Mouse (Mus musculus): ENCODE data around the gene Nmnat2.

The Nmnat2 gene

DNA sequence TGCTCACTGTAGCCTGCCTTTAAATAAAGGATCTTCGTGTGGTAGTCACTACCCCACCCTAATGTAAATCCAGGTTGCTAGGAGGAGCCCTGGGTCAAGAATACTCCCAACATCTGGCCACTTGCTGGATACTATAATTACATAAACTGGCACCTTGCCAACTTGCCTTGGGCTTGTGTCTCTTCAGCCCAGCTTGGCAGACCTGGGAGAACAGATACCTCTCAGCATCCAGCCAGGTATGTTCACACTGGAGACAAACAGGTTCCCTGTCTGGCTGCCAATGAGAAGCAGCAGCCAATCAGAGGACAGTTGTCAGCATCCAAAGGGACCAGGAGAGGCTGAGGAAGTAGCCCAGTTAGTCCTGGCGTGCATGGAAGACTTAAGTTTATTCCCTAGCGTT, 64.8 kb downstream of the Nmnat2 start:
- no peak for DNase-seq (ENCODE audit: low read depth, low spot score)

GRCm38 (mm10) chr1:153021034-153021638, 66.3 kb downstream of the Nmnat2 start:
- DNase-seq (ENCODE audit: low read depth, low spot score) = no peak

DNA sequence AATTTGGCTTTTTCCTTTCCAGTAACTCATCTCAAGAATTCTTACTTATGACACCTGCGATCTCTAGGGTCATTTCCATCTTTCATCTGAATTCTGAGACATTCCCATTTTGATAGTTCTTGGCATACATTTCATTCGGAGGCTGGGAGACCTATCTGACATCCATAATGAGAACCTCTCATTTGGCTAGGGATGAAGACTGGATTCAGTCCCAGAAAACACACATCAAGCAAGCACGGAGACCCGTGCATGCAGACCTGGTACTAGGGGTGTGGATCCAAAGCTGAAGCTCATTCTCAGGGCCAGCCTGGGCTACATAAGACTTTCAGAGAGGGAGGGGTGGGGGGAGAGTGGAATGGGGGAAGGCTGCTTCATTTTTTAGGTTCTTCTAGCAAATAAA, 68.2 kb downstream of the Nmnat2 start:
- no peak for DNase-seq (ENCODE audit: low read depth, low spot score)

DNA sequence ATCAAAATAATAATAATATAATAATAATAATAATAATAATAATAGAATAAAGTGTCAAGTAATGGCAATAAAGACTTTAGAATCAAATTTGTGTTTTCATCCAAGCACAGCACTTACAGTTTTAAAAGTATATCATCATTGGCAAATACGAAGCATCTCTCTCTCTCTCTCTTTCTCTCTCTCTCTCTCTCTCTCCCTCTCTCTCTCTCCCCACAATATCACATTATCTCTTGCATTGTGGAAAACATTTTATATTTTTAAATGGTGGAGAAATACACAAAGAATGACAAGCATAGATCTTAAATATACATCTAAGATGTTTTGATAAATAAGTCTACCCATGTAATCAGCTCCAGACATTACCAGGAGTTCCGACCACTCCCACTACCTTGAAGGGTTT, 69.1 kb downstream of the Nmnat2 start:
- DNase-seq (ENCODE audit: low read depth, low spot score) = no peak

GRCm38 (mm10) chr1:153024453-153024852, 69.7 kb downstream of the Nmnat2 start:
- no peak for DNase-seq (ENCODE audit: low read depth, low spot score)

DNA sequence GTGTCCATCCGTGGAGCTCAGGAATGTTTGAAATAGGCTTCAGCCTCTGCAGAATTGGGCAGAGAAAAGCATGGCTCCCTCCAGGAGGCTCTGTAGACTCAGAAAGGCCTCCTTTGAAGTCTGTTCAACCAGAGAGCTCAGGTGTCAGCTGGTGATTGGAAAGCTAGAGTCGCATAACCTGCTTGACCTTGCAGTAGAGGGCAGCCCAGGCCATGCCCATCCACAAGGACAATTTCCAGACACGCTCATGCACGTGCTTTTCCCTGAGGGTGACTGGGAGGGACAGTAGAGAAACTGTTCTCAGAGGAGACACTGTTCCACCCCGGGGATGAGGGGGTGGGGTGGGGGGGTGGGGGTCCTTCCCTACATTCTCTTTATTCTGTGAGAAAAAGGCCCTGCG, 76.6 kb downstream of the Nmnat2 start:
- no peak for DNase-seq (ENCODE audit: low read depth, low spot score)

DNA sequence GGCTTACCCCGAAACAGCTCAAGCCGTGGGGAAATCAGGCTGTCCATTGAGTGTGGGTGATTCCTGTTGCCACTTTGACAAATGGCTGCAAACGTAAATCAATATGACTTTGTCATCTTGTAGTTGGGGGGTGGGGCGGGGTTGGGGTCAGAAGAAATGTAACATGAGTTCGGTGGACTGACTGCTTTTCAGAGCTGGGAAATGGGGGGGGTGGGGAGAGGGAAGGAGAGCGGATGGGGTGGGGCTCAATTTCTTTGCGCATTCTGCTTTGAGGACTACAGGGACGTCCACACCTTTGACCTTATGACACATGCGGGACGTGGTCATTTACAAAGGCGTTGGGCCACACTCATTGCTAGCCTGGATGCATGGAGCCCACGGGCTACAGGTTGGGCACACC, 77.2 kb downstream of the Nmnat2 start:
- no peak for DNase-seq (ENCODE audit: low read depth, low spot score)

DNA sequence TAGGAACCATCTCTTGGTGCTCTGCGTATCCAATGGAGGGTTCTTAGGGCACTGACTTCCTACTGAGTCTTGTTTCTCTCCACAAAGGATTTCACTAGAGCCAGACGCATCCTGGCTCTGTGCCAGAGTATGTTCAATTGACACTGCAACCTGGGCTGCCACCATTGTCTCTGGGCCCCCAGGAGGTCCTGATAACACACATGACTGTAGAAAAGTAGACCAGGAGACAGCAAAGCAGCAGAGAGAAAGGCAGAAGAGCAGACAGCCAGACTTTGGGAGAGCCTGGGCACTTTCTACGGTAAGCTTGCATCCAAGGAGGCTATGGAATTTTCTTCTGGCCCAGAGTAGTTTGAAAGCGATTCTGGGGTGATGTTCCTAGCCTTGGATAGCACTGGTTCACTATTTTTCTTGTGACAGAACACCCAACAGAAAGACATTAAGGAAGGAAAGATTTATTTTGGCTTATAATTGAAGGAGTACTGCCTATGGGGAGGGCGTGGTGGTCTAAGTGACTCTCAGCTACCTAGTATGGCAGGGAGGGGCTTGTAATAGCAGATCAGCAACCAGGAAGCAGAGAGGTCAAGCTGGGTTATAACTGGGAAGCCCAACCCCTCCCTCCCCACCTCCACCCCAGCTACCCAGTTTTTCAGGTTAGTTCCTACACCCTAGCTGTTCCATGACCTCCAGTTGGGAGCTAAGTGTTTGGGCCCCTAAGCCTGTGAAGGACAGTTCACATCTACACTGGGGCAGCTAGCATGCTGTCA, 78.5 kb downstream of the Nmnat2 start:
- DNase-seq (ENCODE audit: low read depth, low spot score) = no peak

DNA sequence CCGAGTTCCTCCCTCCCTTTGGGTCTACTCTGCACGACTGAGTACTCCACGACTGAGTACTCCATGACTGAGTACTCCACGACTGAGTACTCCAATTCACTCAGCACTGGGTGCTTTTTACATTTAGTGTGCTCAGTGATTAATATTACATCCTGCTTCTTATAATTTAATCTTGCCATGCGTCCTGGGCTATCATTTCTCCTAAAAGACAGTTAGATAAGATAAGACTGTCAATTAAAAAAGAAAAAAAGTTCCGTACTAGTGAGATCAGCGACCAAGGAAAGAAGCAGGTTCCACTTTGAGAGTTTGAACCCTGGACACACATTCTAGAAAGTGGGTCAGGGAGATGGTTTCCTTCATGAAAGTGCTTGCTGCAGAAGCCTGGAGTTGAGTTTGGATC, 79.3 kb downstream of the Nmnat2 start:
- no peak for DNase-seq (ENCODE audit: low read depth, low spot score)

GRCm38 (mm10) chr1:153035328-153035944, 80.6 kb downstream of the Nmnat2 start:
- DNase-seq (ENCODE audit: low read depth, low spot score) = peak; percentile 79

GRCm38 (mm10) chr1:153037353-153038345, 82.9 kb downstream of the Nmnat2 start:
- no peak for DNase-seq (ENCODE audit: low read depth, low spot score)

DNA sequence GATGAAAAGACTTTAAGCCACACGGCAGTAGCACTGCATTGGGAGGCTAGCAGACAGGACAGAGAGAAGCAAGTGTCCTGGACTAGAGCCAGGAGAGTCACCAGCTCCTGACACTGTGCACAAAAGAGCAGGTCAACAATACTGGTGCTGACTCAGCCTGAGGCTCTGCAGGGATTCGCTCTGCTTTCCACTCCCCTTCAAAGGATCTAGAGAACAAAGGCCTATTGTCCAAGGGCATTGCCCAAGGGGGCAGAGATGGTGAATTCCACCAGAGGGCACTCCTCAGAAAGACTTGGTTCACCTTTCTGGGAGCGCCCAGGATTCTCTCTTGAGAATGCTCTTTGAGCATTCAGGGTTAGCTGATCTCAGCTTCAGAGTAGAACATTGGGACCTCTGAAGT, 85.3 kb downstream of the Nmnat2 start:
- DNase-seq (ENCODE audit: low read depth, low spot score) = peak; percentile 73

- DNase-seq (ENCODE audit: low read depth, low spot score) = no peak
Observed at GRCm38 (mm10) chr1:153041046-153041445, 86.3 kb downstream of the Nmnat2 start.

DNA sequence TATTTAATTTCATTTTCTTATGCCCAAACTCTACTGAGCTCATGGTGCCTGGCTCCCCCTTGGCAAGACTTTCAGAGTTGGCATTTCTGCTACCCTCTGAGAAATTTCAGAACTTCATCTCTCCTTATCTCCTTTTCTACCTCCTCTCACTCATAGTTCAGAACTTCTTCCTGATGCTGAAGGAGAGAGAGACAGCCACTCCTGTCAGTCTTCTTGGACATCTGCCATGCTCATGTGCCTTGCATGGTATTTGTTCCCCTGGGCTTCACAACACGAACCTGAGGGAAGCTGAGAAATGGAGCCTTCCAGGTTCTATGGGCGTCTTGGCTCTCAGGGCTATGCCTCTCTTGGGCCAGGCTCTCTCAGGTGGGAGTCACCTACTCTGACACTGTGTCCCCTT, 87.5 kb downstream of the Nmnat2 start:
- DNase-seq (ENCODE audit: low read depth, low spot score) = no peak

DNA sequence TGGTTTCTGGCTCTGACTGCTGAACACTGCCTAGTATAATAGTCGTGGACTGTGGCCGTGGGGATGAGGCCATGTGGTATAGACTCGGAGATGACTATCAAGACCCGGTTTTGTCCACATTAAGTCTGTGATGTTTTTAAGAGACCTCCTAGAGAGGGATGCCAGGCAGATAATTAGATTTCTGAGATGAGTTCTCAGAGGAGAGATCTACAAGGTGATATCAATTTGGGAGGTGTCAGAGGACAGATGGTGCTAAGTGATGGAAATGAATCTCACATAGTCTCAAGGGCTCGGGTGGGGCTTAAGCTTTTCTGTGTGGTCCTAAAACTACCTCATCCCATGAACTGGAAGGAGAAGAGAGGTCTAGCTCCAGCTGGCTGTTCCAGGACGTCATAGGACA, 88.5 kb downstream of the Nmnat2 start:
- no peak for DNase-seq (ENCODE audit: low read depth, low spot score)

DNA sequence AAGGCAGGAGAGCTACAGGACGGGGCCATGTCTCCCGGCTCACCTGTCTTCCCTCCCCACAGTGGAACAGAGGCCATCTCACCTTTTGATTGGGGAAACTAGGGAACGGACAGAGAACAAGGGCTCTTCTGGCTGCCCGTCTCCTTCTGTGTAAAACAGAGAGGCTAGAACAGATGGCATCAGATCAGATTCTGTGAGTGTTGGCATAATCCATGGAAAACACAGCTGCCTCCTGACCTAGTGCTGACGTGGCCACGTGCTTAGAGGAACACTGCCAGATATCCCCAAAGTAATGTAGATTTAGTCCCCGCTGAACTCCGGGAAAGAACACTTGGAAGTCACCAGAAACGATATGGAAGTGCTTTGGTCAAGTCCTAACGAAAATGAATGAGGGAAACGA, 90.6 kb downstream of the Nmnat2 start:
- DNase-seq (ENCODE audit: low read depth, low spot score) = no peak

- DNase-seq (ENCODE audit: low read depth, low spot score) = peak; percentile 67
Observed at GRCm38 (mm10) chr1:153048147-153048878, 93.5 kb downstream of the Nmnat2 start.

DNA sequence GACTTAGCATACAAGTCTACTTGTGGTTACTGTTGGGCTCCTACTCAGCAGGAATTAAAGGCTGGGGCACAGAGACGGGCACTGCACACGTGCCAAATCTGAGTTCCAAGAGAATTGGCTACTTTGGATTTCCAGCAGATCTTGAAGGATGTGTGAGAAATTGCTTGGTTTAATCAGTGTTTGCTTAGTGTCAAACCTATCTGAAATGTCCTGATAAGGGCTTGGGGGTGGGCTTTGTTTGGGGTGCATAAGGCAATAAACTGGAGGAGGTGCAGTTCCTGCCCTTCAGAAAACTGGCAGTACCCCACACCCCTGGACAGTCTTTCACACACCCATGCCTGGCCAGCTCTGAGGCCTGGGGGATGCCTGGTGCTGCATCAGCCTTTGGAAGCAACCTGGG, 94.7 kb downstream of the Nmnat2 start:
- DNase-seq (ENCODE audit: low read depth, low spot score) = no peak

GRCm38 (mm10) chr1:153051474-153051873, 96.7 kb downstream of the Nmnat2 start:
- DNase-seq (ENCODE audit: low read depth, low spot score) = no peak

DNA sequence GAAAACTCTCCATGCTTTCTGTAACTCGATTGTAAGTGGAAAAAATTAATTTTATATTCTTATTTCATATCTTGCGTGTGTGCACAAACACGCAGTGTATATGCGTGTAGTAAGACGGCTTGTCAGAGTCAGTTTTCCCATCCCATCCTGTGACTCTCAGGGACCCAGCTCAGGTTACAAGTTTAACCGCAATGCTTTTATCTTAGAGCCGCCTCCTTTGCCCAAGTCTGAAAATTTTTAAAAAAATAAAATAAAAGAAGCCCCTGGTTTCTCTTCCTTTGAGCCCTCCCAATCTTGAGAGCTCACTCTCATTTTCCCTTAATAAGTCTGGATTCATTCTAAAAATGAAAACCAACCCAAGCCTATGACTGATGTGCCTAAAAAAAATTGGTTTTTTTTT, 98.8 kb downstream of the Nmnat2 start:
- no peak for DNase-seq (ENCODE audit: low read depth, low spot score)

Measured in mesoderm, embryonic 11.5 days (tissue).